Mouse (Mus musculus) G1E (cell line): Measurements from ENCODE around the gene Gm14443.
"Not testable (repeated sequence)": the region's sequence is repeated elsewhere in the genome, so short reads cannot be mapped to it uniquely, and the experiment has no call there.

ENCODE experiments used
- CTCF ChIP-seq: IDR thresholded peaks from 2 replicates; pipeline ENCODE4 v1.5.1; 2012; ENCODE audit warnings: low read depth, low read length, inconsistent platforms, mixed read lengths
- GATA1 ChIP-seq: IDR thresholded peaks from 2 replicates; pipeline ENCODE4 v1.6.1; 2012; ENCODE audit warnings: borderline replicate concordance, low read length, inconsistent platforms, mixed read lengths

- TF ChIP-seq CTCF, GATA1: not testable (repeated sequence)
Measured at GRCm38 (mm10) chr2:175161438-175161837, 14.2 kb downstream of the Gm14443 start.
